Mouse (Mus musculus) duodenum, adult 2 months (tissue): Measurements from ENCODE around the gene Gm3286. TPM values are rescaled to one million over a fixed set of nuclear protein-coding genes. Genes with fewer than 3 reads are reported as not detected.

Experiments used
- polyA plus RNA-seq: library from polyadenylated mRNA; depleted of rRNA; stranded (reverse); fragments of >200 nt; gene quantifications from 2 replicates; pipeline ENCODE4 v1.2.3, GENCODE M21; 2012; ENCODE audit warnings: low replicate concordance; rRNA removed

Gene Gm3286
- polyA plus RNA-seq = not detected in 2 replicates

DNA sequence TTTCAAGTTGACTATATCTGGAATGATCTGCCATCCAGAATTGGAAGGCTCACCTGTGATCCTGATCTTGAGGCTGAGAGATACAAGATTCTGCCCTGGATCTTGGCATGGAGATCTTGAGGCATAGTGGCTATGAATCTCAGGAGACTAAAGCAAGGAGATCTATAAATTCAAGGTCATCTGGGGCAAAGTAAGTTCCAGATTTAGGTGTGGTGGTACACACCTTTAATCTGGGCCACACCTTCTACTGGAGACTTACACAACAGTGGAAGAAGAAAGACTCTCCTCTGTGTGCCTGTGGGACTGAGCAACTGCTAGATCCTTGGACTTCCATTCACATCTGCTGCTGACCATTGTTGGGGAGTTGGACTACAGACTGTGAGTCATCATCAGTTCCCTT, at the start of gene Gm3286:
Gene Gm3286 (plus strand): TSS at position 301 of the 400 bp plus-strand sequence.

Other genes with a start within 250 kb of the Gm3286 start
- gene Gm10424, start 238.0 kb upstream of the Gm3286 start, polyA plus RNA-seq = not detected in 2 replicates
- gene Gm3259, start 204.8 kb upstream of the Gm3286 start, polyA plus RNA-seq = not detected in 2 replicates
- not detected in 2 replicates for gene D5Ertd577e, start 54.0 kb upstream of the Gm3286 start, polyA plus RNA-seq
- not detected in 2 replicates for gene Gm7971, start 84.1 kb downstream of the Gm3286 start, polyA plus RNA-seq
- gene Gm7978, start 225.4 kb downstream of the Gm3286 start, polyA plus RNA-seq = not detected in 2 replicates
- not detected in 2 replicates for gene Gm7982, start 231.3 kb downstream of the Gm3286 start, polyA plus RNA-seq